Mouse (Mus musculus) liver, postnatal 0 days (tissue): Measurements from ENCODE around the gene Mob3c.

ENCODE experiments used
- CTCF ChIP-seq: sonication (generic); IDR thresholded peaks from 2 replicates; pipeline ENCODE4 v1.5.1; 2016; ENCODE audit warnings: antibody characterized with exemption, low read depth
- EP300 ChIP-seq: IDR thresholded peaks from 2 replicates; pipeline ENCODE4 v1.6.1; 2016; ENCODE audit warnings: antibody characterized with exemption, low read depth, mild to moderate bottlenecking

- TF ChIP-seq CTCF = no peak
- TF ChIP-seq EP300 = no peak
Measured at GRCm38 (mm10) chr4:115863352-115863751, 35.5 kb downstream of the Mob3c start.
